Mouse (Mus musculus): ENCODE results near the gene Cpt1b.

The Cpt1b gene

DNA sequence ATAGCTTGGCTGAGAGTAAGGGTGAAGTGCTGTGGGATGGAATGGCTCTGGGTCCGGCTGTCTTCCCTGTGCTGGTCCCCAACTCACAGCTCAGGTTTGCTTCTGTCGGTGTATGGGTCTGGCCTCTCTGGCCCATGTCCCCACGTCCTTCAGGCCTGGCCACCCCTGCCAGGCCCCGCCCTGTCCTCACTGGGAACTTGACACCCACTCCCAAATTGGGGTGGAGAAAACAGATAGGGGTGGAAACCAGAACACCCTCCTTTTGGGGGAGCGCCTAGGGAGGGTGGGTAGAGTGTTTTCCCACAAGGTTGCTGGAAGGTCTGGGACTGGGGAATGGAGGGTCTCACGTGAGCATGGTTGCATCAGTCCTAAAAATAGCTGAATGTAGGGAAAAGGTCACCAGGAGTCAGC lies at the start of gene Cpt1b:
TSS of gene Cpt1b (minus strand) at position 153 of the 411 bp plus-strand sequence.
- DNase-seq (ENCODE audit: low spot score): no peak

DNA sequence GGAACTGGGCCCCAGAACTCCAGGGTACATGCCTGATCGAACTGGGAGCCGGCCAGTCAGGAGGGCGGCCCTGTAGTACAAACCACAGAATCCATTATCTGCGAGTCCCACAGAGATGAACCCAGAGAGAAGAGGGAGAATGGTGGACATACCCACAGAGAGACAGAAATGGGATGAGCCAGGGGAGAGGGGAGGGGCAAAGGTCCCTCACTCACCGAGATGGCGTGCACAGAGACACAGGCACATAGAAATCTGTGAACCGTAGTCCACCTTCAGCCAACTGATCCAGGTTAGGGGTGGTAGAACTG lies 49.6 kb upstream of the Cpt1b start:
- DNase-seq (ENCODE audit: low spot score): no peak

DNA sequence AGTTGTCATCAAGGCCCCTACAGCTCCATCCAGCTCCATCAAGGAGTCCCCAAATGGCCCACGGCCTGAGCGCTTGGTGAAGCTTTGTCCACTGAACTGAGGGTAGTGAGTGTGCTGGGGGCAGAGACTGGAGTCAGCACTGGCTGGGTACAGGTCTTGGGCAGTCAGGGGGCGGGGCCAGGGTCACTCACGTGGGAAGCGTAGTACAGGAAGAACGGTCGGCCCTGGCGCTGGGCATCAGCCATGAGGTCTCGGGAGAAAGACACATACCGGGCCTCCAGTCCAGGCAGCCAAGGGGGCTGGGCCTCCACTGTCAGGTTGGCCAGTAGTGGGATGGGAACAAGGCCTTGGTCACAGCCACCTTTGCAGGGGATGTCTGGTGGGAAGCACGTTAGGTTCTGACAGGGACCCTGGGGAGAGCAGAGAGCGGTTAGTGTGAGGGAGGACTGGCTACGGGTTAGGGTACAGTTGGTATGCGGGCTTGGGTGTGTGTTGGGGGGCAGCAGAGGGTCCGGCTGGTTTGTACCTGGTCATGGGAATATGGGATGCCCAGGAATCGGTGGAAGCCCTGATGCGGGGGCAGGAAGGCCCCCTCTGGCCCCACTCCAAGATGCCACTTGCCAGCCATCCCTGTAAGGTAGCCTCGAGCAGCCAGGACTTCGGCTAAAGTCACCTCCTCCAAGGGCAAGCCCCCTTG lies 49.1 kb upstream of the Cpt1b start:
- DNase-seq (ENCODE audit: low spot score): no peak

DNA sequence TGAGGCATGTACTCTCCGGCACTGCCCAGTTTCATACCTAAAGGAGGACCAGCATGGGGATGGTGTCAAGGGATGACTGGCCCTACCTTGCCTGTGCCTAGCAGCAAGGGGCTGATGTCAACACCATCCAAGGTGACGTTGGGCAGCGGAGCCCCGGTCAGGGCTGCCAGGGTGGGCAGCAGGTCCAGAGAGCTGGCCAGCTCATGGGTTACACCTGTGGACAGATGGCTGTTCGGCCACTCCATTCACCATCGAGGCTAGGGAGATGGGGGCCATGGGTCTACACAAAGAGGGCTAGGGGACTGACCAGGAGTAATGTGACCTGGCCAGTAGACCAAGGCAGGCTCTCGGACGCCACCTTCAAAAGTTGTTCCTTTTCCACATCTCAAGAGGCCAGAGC lies 48.3 kb upstream of the Cpt1b start:
- no peak for DNase-seq (ENCODE audit: low spot score)

DNA sequence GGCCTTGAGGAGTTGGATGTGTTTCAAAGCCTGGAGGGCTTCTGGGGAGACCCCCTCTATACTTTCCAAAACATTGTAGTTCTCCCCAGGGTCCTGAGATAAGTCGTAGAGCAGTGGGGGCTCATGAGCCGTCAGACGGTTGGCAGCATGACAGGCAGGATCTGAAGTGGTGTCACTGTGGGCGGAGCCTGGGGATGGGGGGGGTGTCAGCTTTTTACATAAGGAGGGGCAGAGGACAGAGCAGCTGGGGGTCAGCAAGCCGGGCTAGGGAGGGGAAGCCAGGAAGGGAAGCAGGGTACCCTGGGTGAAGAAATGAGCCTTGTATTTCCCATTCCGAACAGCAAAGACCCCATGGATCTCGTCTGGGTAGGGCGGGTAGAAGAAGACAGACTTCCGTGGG lies 47.7 kb upstream of the Cpt1b start:
- DNase-seq (ENCODE audit: low spot score): no peak

DNA sequence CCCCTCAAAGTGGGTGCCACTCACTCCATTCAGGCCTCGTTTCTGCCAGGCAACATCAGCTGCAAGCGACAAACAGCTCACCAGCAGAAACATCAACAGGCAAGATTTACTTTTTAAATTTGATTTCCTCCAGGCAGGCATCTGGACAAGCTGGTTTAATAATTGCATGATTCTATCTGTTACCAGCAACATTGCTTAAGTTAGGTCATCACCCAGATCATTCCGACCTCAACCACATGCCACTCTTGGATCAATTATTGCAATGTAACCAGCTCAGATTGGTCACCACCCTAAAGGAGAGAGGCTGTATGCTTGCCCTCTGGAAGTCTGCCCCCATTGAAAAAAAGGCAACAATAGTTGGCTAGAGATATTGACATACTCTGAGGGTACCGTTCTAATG lies 45.8 kb upstream of the Cpt1b start:
- DNase-seq (ENCODE audit: low spot score): no peak

DNA sequence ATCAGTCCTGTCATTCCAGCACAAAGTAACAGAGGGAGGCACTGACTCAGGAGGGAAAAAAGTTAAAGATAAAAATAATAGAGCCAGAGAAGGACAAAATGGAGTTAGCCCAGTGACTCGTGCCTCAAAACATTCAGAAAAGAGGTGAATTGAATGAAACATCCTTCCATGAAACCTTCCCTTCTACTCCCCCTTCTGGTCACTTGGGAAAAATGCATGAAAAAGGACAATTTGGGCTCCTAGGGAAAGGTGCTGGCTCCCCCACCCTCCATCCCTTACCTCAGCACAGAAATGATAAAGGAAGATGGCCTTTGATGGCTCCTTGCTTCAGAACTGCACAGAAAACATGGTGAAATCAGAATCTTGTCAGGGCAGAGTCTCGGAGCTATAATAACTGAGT lies 42.9 kb upstream of the Cpt1b start:
- DNase-seq (ENCODE audit: low spot score): no peak

DNA sequence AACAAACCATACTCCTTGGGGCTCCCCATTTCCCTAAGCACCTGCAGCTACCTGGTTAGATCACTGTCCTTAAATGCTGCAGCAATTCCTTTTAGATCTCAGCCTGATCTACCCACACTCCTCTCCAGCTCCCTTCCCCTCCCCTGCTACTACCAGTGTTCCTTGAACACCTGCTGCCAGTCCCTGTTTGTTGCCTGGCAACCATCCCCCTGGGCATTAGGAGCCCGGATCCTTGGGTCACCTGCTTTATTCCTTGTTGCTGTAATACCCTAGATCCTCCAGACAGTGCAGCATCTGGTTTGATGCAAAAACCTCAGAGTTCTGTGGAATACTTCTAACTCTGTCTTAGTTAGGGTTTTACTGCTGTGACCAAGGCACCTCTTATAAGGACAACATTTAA lies 39.4 kb upstream of the Cpt1b start:
- DNase-seq (ENCODE audit: low spot score): no peak

DNA sequence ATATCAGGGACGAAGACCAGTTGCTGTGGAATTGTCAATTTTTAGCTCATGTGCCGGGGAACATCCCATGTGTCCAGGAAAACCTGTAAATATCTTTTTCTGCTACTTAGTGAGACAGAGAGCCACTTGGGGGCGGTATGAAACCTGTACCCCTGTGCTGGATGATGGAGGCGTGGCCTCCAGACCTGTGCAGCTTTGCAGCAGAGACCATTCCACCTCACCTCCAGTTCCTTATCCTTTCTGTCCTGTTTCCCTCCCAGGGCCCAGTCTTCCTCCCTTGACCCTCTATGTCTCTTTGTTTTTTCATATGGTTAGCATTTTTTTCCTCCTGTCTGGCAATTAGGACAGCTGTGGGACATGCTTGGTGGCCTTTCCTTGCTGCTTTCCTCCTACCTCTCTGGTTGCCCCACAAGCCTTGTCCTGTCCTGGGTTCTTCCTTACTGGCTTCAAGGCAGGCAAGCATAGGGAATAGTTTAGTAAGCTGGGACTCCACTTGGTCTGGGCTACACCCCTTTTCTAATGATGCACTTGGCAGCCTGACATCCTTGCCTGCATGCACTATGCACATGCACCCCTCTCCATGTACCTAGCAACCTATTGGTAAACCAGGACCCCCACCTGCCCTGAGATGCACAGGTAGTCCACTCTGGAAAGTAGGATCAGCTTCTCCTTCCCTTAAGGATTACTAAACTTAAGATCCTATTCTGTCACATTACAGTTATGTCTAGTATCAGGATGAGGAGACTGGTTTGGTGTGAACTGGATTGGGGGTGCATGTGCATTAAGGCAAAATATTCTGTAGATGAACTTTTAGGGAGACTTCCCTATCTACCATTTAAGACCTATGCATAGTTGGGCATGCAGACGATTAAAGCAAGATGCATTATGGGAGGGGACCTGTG lies 37.9 kb upstream of the Cpt1b start:
- no peak for DNase-seq (ENCODE audit: low spot score)

DNA sequence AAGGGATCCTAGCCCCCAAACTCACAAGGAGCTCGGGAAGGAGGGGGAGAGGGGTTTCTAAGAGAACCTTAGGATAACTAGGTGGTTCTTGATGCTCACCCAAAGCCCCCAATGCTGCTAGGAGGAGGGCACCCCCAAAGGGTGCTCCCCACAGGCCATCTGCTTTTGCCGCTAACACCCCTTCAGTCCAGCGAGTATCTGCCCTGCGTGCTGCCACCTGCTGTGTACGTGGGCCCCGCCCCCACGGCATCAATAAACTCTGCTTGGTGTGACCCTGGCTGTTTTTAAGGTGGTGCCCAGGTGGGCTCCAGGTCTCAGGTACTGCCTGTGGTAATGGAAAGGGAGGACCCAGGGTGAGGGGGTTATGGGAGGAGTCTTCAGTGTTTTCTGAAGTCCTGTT lies 36.5 kb upstream of the Cpt1b start:
- DNase-seq (ENCODE audit: low spot score): no peak

DNA sequence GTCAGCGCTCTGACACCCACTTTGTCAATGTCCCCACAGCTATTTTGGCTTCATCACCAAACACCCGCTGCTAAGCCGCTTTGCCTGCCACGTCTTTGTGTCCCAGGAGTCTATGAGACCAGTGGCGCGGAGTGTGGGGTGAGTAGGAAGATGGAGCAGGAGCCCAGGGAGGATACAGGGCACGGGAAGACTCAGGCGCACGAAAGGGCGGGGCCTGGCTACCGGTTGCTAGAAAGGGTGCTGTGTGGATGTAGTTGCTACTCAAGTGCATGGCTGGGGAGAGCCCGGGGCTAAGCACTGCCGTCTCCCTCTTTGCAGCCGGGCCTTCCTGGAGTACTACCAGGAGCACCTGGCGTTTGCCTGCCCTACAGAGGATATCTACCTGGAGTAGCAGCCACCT lies 35.7 kb upstream of the Cpt1b start:
- no peak for DNase-seq (ENCODE audit: low spot score)

DNA sequence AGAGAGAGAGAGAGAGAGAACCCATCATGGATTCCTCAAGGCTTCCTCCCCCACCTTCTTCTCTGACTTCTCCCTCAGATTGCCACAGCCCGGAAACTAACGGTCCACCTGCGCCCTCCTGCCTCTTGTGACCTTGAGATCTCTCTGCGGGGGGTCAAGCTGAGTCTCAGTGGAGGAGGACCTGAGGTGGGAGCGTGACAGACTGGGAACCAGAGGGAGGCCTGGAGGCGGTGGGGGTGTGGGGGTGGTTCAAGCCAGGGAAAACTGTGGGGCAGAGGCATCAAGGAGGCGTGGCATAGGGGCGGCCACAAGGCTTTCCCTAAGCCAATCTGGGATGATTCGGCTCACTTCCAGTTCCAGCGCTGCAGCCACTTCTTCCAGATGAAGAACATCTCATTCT lies 34.6 kb upstream of the Cpt1b start:
- DNase-seq (ENCODE audit: low spot score): no peak

DNA sequence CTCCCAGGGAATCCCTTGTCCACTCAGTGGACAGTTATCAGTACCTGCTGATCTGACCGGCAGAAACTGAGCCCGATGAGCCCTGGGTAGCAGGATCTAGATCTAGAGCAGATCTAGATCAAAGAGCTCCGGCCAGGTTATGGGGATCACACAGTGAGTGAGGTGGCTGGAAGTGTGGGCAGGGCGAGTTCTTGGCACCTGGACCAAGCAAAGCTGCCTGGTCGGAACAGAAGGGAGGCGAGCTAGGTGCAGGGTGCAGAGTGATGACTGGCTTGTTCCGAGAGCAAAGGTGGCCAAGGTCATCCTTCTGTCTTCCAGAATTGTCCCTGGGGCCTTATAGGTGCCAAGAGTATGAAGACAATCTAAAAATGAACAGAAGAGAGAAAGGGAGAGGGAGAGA lies 34.2 kb upstream of the Cpt1b start:
- no peak for DNase-seq (ENCODE audit: low spot score)

DNA sequence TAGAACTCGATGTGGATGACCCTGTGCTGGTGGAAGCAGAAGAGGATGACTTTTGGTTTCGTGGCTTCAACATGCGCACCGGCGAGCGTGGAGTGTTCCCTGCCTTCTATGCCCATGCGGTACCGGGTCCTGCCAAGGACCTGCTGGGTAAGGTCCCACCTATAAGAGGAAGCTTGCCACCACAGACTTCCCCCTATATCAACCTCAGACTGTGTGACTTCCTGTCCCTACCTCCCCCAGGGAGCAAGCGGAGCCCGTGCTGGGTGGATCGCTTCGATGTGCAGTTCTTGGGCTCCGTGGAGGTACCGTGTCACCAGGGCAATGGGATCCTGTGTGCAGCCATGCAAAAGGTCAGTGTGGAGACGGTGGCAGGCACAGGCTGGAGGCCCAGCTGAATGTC lies 33.3 kb upstream of the Cpt1b start:
- DNase-seq (ENCODE audit: low spot score): no peak

DNA sequence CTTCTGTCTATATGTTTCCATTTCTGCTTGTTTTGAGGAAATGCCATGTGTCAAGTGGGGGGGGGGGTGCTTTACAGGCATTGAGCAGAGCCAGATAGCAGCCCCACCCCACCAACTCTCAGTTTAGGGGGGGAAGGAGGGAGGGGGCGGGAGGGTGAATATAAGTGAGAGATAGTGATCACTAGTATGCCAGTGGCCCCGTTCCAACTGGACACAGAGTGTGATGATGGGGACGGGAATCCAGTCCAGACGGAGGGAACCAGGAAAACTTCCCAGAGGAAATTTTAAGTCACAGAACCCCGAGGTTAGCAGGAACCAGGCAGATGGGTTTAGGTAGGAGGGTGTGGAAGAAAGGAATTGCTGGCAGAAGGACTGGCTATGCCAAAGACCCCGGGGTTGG lies 30.0 kb upstream of the Cpt1b start:
- no peak for DNase-seq (ENCODE audit: low spot score)

DNA sequence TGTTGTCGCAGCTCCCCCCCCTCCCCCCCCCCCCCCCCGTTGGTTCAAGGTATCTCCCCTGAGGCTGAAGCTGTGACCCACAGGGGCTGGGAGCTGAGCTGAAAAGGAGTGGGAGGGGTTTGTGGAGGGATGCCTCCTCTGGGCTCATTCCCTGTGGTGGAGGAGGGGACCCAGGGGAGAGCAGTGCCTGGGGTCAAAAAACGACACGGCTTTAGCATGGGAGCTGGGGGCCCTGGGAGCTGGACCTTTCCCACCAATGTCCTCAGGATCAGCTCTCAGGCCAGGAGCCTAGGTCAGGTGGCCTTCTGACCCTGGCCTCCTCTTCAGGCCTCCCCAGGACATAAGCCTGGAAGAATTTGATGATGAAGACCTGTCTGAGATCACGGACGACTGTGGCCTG lies 29.2 kb upstream of the Cpt1b start:
- no peak for DNase-seq (ENCODE audit: low spot score)

DNA sequence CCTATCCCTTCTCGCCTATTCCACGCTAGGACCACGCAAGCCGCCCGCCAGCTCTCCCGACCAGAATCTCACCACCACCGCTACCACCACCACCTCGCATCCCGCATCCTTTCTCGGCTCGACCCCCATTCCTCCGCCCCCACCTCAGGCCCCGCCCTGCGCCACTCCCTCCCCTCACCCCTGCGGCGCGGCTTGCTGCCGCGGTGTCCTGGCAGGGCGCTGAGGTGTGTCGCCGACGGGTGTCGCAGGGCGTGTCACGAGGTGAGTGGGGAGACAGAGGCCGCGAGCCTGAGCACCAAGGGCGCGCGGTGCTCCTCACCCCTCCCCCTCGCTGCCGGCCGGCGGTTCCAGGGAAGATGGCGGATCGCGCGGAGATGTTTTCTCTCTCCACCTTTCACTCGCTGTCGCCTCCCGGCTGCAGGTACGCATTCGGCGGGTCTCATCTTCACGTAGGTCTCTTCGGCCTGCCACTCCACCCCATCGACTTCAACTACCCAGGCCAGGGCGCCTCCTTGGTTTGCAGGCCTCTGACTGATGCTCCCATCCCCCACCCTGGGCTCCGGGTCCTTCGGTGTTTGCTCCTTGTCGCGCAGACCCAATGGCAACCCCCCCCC lies 28.3 kb upstream of the Cpt1b start, which contains the start of gene Mapk8ip2:
TSS of gene Mapk8ip2 (plus strand) at position 49 of the 614 bp plus-strand sequence.
- no peak for DNase-seq (ENCODE audit: low spot score)

DNA sequence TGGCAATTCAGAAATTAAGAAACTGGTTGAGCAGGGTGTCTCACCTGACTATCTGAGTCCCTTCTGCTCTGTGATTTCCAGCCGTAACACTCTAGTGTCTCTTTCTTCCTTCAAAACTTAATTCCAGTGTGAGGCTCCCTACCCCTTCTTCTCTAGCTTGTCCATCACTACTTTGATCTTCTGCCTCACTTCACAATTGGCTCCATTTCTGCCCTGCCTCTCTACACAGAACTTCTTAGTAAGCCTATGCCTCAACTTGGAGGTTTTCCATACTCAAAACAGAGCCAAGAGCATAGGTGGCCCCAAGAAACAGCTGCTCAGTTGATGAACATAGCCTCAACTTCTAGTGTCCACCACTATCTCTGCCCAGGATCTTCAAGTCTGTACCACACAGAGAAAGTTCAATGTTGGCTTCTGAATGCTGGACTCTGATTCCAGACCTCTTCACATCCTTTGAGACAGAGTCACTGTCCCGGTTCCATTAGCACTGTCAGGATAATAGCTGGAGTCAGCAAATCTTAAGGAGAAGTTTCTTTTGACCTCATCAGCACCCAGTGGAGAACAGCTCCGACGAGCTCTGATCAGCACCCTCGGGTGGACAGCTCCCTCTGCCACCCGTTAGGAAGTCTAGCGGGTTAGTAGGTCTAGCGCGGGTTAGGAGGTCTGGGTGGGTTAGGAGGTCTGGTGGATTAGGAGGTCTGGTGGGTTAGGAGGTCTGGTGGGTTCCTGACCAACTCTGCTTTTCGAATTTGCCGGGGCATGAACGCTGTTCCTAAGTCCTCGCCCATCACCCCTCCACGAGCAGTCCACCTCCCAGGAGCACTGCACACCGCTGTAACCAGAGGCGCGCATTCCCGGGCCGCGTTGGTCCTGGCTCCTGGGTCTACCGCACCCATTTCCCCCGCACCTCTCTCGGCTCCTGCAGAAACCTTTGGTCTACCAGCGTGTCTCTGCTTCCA lies 27.5 kb upstream of the Cpt1b start:
- DNase-seq (ENCODE audit: low spot score): peak; percentile 60

DNA sequence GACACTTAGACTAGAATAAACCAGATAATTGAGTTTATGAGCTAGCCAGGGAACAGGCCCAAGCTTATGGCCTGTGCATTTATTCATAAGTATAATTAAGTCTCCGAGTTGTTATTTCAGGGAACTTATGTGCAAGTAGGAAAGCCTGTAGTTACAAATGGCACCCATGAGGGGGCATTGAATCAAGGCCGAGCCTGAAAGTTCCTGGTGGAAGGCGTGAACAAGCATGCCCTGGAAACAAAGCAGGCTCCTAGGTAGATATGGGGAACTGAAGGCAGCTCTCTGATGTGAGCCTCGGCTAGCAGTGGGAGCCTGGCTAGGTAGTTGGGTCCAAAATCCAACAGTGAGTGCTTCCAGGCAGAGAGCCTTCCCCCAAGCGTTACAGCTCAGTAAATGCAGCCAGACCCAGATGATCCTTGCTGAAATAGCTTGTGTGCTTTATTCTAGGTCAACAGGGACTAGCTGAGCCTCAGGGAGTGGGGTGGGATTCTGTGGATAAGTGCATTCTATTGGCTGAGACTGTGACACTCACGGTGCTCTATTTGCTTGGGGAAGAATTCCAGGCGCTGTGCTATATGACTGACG lies 16.9 kb upstream of the Cpt1b start:
- no peak for DNase-seq (ENCODE audit: low spot score)

DNA sequence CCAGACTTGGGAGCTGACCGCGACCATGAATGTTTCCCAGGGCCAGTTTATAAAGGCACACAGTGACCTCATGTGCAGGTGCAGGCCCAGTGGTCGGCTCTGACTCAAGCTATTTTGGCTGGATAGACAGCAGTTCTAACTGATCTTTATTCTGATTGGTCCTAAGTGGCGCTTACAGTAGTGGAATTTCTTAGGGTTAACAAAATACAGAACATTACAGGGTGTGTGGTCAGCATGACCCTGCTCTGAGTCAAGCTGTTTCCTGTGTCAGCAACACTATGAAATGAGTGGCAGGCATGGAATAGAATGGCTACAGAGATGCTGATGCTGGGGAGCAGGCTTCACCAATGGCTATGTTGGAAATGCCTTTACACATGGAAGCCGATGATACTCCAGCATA lies 10.2 kb upstream of the Cpt1b start:
- DNase-seq (ENCODE audit: low spot score): no peak

DNA sequence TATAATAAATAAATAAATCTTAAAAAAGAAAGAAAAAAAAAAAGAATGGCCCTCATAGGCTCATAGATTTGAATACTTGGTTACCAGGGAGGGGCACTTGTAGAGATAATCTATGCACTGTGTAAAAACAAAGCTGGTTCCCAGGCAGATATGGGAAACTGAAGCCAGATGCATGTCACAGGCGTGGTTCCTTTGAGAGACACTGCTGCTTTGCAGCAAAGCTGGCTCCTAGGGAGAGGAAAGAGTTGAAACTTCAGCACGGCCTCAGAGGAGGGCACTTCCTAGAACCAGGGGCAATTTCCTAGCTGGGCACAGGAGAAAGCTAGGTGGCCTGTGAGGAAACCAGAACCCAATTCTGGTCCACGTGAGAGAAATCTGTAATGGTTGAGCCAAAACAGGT lies 8.5 kb upstream of the Cpt1b start:
- no peak for DNase-seq (ENCODE audit: low spot score)

DNA sequence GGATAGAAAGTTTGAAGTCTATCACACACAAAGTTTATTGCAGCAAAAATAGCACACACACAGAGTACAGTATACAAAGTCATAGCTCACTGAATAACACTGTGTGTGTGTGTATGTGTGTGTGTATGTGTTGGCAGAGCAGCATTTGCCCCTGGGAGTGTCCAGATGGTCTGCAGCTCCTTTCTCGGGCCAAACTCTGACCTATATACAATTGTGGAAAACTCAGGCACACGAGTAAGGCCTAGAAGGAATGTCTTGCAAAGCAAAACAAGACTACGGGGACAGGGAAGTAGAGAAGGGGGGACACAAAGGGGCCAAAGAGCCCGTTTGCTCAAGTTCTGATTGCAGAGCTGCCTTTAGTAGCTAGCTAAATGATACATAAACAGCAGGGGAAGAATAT lies 7.3 kb upstream of the Cpt1b start:
- DNase-seq (ENCODE audit: low spot score): no peak

All from urinary bladder, postnatal 25 days (tissue).